Mouse (Mus musculus) kidney, adult 10 weeks (tissue): Measurements from ENCODE around the gene Ppp2r1a. TPM values are rescaled to one million over a fixed set of nuclear protein-coding genes. Genes with fewer than 3 reads are reported as not detected.

Experiments
- polyA plus RNA-seq: library from polyadenylated mRNA; stranded (reverse); fragments of 350-450 nt; fragmentation: Illumina TruSeq; extraction: RNeasy Lipid Tissue Mini Kit (QIAGEN cat#74804); gene quantifications from one replicate; pipeline ENCODE4 v1.2.3, GENCODE M21; 2014; ENCODE audit warnings: low read depth, low replicate concordance

Gene Ppp2r1a
- 29.4 TPM for polyA plus RNA-seq

GRCm38 (mm10) chr17:20944985-20945891, at the start of gene Ppp2r1a:
TSS of gene Ppp2r1a (plus strand) at chr17:20945311.

DNA sequence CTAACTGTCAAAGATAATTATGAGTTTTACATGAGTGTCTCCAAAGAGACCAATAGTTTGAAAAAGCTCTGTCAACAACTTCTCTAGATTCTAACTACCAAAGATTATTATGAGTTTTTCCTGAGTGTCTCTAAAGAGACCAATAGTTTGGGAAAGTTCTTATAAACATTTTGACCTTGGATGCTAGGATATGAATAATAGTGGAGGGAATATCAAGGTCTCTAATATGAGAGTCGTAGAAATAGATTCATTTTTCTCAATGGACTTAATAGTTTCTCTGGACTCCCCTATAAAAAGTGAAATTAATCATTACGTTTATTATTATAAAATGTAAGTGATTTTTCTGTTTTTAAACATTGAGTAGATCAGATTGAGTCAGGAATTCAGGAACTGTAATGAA, 40.1 kb upstream of the Ppp2r1a start, which contains the start of gene Vmn1r231:
Gene Vmn1r231 (minus strand): TSS at position 101 of the 400 bp plus-strand sequence.

DNA sequence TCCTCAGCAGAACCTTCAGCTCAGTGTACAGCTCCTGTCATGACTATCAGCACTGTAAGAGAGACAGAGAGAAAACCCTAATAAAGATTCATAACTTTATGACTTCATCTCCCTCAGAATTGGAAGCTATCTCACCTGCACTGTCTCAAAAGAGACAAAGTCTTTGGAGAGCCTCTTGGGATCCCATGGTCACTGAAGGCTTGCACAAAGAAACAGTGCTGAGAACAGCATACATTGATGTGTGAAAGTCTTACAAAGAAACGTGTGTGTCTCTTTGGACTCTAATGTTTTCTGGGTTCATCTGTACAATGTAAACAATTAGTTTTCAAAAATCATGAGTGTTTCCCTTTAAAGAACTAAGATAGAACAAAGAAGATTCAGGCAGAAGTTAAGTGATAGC, 25.5 kb upstream of the Ppp2r1a start, which contains the start of gene Vmn1r232:
Gene Vmn1r232 (minus strand): TSS at position 101 of the 400 bp plus-strand sequence.

DNA sequence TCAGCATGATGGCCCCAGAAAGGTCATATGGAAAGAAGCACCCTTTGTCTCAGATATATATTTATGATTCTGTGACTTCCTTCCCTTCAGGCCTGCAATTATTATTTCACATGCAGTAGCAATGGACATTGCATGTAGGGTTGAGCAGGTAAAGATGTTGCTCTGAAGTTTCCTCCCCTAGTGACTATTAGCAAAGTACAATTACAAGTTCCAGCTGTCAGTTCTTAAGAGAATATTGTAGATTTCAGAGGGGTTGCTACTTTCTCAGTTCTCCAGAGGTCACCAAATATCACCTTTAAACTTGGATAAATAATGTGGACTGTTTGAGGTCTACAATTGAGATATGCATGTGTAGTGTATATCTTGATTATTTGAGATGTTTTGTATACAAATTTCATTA, 51.3 kb downstream of the Ppp2r1a start, which contains the start of gene Vmn1r233:
Gene Vmn1r233 (minus strand): TSS at position 101 of the 400 bp plus-strand sequence.

DNA sequence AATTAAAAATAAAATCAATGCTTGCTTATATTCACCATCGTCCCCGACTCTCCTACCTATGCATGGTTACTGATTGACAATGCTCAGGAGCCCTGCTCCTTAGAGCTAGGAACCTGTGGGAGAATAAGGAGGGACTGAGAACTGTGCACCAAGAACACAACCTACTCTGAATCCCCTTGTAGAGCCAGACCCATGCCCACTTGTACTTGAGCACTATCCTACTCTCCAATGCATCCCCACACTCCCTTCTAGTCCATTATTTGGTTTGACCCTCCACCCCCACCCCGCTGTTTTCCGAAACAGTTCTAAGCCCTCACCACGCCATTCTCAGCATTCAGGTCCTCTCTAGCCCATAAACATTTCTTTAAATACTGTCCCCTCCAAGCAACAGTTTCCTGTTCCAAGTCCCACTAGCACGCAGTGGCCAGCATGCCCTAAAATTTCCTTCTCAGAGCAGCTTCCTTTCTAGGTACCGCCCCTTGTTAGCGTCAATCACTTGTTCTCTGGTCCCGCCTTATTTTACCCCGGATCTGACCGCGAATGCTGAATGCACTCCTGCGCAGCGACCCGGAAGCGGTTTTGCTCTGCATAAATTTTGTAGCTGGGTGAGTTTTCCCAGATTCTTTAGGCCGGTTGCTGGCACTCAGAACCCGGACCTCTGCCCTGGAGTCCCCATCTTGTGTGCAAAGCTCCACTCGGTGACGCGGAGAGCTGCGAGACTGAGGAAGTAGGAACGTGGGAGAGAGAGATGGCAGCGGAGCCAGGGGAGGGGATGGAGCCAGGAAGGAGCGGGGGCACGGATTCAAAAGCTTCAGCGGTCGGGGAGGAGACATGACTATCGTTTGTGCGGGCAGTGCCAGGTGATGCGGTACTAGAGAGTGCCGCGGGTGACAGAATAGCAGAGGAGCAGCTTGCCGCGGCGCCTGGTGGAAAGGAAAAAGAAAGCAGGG, 63.5 kb downstream of the Ppp2r1a start, which contains the start of gene Zfp160:
Gene Zfp160 (plus strand): TSS at position 522 of the 950 bp plus-strand sequence.

Other genes starting within 250 kb of the Ppp2r1a start
- not detected for gene Vmn1r227, start 215.5 kb upstream of the Ppp2r1a start, polyA plus RNA-seq
- not detected for gene Vmn1r228, start 159.2 kb upstream of the Ppp2r1a start, polyA plus RNA-seq
- gene Vmn1r229, start 133.8 kb upstream of the Ppp2r1a start, polyA plus RNA-seq: not detected
- not detected for gene Vmn1r230, start 104.9 kb upstream of the Ppp2r1a start, polyA plus RNA-seq
- gene Vmn1r231, start 40.2 kb upstream of the Ppp2r1a start, polyA plus RNA-seq: not detected
- gene Vmn1r232, start 25.6 kb upstream of the Ppp2r1a start, polyA plus RNA-seq: not detected
- not detected for gene Vmn1r233, start 51.2 kb downstream of the Ppp2r1a start, polyA plus RNA-seq
- 36.9 TPM for gene Zfp160, start 63.6 kb downstream of the Ppp2r1a start, polyA plus RNA-seq